Mouse (Mus musculus) kidney, embryonic 15.5 days (tissue): ENCODE results near the gene Fkbp9. TPM values are rescaled to one million over a fixed set of nuclear protein-coding genes. Genes with fewer than 3 reads are reported as not detected.

ENCODE experiments used
- polyA plus RNA-seq: library from polyadenylated mRNA; unstranded; fragments of >200 nt; fragmentation: Nextera tagmentation; extraction: Ambion mirVana; gene quantifications from 2 replicates; pipeline ENCODE4 v1.2.1, GENCODE M21; 2015

Gene Fkbp9
- polyA plus RNA-seq, 1 experiment from 2014 or later, result 129 TPM

Other genes starting within 250 kb of the Fkbp9 start
- gene Lsm5, start 127.3 kb upstream of the Fkbp9 start, polyA plus RNA-seq, result 148 and 181 TPM in 2 replicates
- 11.1 and 13.4 TPM in 2 replicates for gene Avl9, start 117.2 kb upstream of the Fkbp9 start, polyA plus RNA-seq
- gene Kbtbd2, start 34.2 kb upstream of the Fkbp9 start, polyA plus RNA-seq, result 32.6 and 35.7 TPM in 2 replicates
- gene Nt5c3, start 91.9 kb downstream of the Fkbp9 start, polyA plus RNA-seq, result 61.5 and 64.9 TPM in 2 replicates
- 0.28 and 0.39 TPM in 2 replicates for gene Vmn1r4, start 92.0 kb downstream of the Fkbp9 start, polyA plus RNA-seq
- not detected in 2 replicates for gene Vmn1r5, start 138.2 kb downstream of the Fkbp9 start, polyA plus RNA-seq
- gene Vmn1r6, start 165.2 kb downstream of the Fkbp9 start, polyA plus RNA-seq, result not detected in 2 replicates
- not detected in 2 replicates for gene Vmn1r7, start 193.3 kb downstream of the Fkbp9 start, polyA plus RNA-seq
- gene Vmn1r8, start 200.2 kb downstream of the Fkbp9 start, polyA plus RNA-seq, result not detected in 2 replicates
- not detected in 2 replicates for gene Vmn1r9, start 234.7 kb downstream of the Fkbp9 start, polyA plus RNA-seq